Mouse (Mus musculus) lung, postnatal 0 days (tissue): ENCODE results near the gene Zfp27. TPM values are rescaled to one million over a fixed set of nuclear protein-coding genes. Genes with fewer than 3 reads are reported as not detected.
"Not testable (repeated sequence)": the region's sequence is repeated elsewhere in the genome, so short reads cannot be mapped to it uniquely, and the experiment has no call there.

ENCODE experiments used
- ATAC-seq: fragments of 200-750 bp; cut with Nextera tagmentation; 2 replicates; pipeline ENCODE4 v1.8.0; 2017; ENCODE audit warnings: moderate library complexity
- DNase-seq: peaks from one replicate; pipeline ENCODE4 v3.0.0-alpha.2; 2016; ENCODE audit warnings: low spot score
- H3K27ac ChIP-seq: fragments of 300-500 bp; sonication (generic); 2 replicates; pipeline ENCODE4 v1.5.1; 2014; ENCODE audit warnings: antibody characterized with exemption, mild to moderate bottlenecking, low read length, mixed read lengths
- H3K27me3 ChIP-seq: fragments of 300-500 bp; sonication (generic); replicated peaks from 2 replicates; pipeline ENCODE4 v1.6.1; 2014; ENCODE audit warnings: low read length, mixed read lengths; ENCODE audit not compliant: insufficient read depth
- H3K36me3 ChIP-seq: fragments of 300-500 bp; sonication (generic); 2 replicates; pipeline ENCODE4 v1.6.1; 2014; ENCODE audit warnings: low read length, mixed read lengths; ENCODE audit not compliant: insufficient read depth
- H3K4me1 ChIP-seq: fragments of 300-500 bp; sonication (generic); 2 replicates; pipeline ENCODE4 v1.6.1; 2014; ENCODE audit warnings: antibody characterized with exemption, low read depth, low read length, mixed read lengths; ENCODE audit not compliant: insufficient read depth
- H3K4me2 ChIP-seq: fragments of 300-500 bp; sonication (generic); replicated peaks from 2 replicates; pipeline ENCODE4 v1.6.1; 2014; ENCODE audit warnings: low read depth, mild to moderate bottlenecking, low read length, moderate library complexity, mixed read lengths
- H3K4me3 ChIP-seq: fragments of 300-500 bp; sonication (generic); 2 replicates; pipeline ENCODE4 v1.5.1; 2014; ENCODE audit warnings: low read depth, low read length
- H3K9ac ChIP-seq: fragments of 300-500 bp; sonication (generic); replicated peaks from 2 replicates; pipeline ENCODE4 v1.6.1; 2014; ENCODE audit warnings: low read depth, mild to moderate bottlenecking
- H3K9me3 ChIP-seq: fragments of 300-500 bp; sonication (generic); 2 replicates; pipeline ENCODE4 v1.6.1; 2016; ENCODE audit warnings: low read length, mixed read lengths
- CTCF ChIP-seq: IDR thresholded peaks from 2 replicates; pipeline ENCODE4 v1.5.1; 2016; ENCODE audit warnings: antibody characterized with exemption, mild to moderate bottlenecking
- EP300 ChIP-seq: IDR thresholded peaks from 2 replicates; pipeline ENCODE4 v1.6.1; 2016; ENCODE audit warnings: antibody characterized with exemption, mild to moderate bottlenecking, control low read depth
- WGBS: fragments of 180-500 bp; shearing (Covaris S2); extraction: QIAGEN DNeasy Blood & Tissue Kit; methylation state at CpG from one replicate; pipeline ENCODE4 v1.1.7; 2014; 5-methylcytosine and 5-hydroxymethylcytosine counted together
- polyA plus RNA-seq: library from polyadenylated mRNA; unstranded; fragments of >200 nt; fragmentation: Nextera tagmentation; extraction: Ambion mirVana; gene quantifications from 2 replicates; pipeline ENCODE4 v1.2.1, GENCODE M21; 2015

The Zfp27 gene
- polyA plus RNA-seq, 1 experiment from 2014 or later, result 5.0 TPM

DNA sequence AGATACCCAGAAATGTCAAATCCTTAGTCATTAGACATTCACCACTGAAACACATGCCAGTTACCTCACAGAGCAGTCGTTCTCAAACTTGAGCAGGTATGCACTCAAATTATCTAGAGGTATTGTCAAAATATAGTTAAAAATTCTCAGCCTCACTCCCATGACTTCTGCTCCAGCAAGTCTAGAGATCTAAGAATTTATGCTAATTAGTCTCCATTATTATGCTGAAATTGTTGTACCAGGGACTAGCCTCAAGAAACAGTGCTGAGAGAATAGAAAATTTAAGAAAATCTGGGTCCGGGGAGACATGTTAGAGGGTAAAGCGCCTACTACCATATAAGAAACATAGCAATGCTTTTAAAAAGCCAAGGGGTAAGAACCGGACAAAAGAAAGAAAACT lies 2.3 kb downstream of the Zfp27 start:
- TF ChIP-seq CTCF (no peak), EP300 (no peak)
- H3K9me3 ChIP-seq, result no peaks in the 10 kb centered on the region
- DNase-seq (no peak), ATAC-seq (no peak)
- no peak overlapping the region for H3K27ac ChIP-seq
- peaks cover 5% of the 10 kb centered on the region; the same call in 1 of the 2 replicates for H3K36me3 ChIP-seq
- no peak overlapping the region for H3K4me3 ChIP-seq
- no peaks in the 10 kb centered on the region for H3K27me3 ChIP-seq
- no peaks in the 10 kb centered on the region for H3K4me1 ChIP-seq
- H3K9ac ChIP-seq, result no peak overlapping the region
- H3K4me2 ChIP-seq, result no peak overlapping the region
- WGBS, result 95% methylated on average over 4 of the region's 4 CpGs

DNA sequence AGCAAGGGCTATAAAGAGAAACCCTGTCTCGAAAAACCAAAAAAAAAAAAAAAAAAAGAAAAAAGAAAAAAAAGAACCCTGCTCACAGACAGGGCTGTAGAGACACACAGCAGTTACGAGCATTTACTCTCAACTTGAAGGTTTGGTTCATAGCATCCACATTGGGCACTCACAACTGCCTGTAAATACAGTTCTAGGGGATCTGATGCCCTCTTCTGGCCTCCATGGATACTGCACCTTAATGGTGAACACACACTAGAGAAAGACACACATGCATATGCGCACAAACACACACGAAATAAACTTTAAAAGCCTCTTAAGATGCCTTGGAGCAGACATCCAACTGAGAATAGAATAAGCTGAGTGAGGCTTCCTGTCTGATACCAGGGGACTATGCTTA lies 8.0 kb downstream of the Zfp27 start:
- DNase-seq, result no peak
- no peak overlapping the region for H3K27ac ChIP-seq
- 95% methylated on average over 4 of the region's 4 CpGs for WGBS
- peaks cover 25% of the 10 kb centered on the region for H3K9me3 ChIP-seq
- no peaks in the 10 kb centered on the region for H3K27me3 ChIP-seq
- ATAC-seq, result no peak
- H3K4me2 ChIP-seq, result no peak overlapping the region
- no peak overlapping the region for H3K9ac ChIP-seq
- TF ChIP-seq CTCF (peak; percentile 10; the same call in 1 of the 2 replicates), EP300 (no peak)
- H3K4me1 ChIP-seq, result no peaks in the 10 kb centered on the region
- H3K36me3 ChIP-seq, result peaks cover 39% of the 10 kb centered on the region
- no peak overlapping the region for H3K4me3 ChIP-seq

DNA sequence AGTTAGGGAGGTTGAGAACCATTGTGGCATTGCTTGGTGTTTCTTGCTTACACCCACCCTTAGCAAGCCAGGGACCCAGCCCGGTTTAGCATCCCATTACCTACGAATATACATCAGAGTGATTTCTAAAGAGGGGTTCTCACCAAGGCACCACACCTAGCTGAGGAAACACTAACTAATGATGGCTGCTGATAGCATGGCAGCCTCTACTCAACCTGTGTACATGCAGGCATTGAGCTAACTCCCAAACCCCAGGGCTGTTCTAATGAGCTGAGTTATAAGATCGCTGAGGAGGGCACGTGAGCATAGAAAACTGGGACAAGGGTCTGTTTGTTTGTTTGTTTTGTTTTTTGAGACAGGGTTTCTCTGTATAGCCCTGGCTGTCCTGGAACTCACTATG lies 13.6 kb downstream of the Zfp27 start:
- no peak overlapping the region for H3K4me2 ChIP-seq
- peaks cover 31% of the 10 kb centered on the region for H3K36me3 ChIP-seq
- H3K9me3 ChIP-seq, result peaks cover 30% of the 10 kb centered on the region
- no peak overlapping the region for H3K9ac ChIP-seq
- no peak for TF ChIP-seq EP300
- TF ChIP-seq CTCF, result no peak
- DNase-seq (no peak), ATAC-seq (no peak)
- no peak overlapping the region for H3K4me3 ChIP-seq
- WGBS, result 99% methylated on average over 4 of the region's 4 CpGs
- no peaks in the 10 kb centered on the region for H3K4me1 ChIP-seq
- no peaks in the 10 kb centered on the region for H3K27me3 ChIP-seq
- no peak overlapping the region for H3K27ac ChIP-seq

DNA sequence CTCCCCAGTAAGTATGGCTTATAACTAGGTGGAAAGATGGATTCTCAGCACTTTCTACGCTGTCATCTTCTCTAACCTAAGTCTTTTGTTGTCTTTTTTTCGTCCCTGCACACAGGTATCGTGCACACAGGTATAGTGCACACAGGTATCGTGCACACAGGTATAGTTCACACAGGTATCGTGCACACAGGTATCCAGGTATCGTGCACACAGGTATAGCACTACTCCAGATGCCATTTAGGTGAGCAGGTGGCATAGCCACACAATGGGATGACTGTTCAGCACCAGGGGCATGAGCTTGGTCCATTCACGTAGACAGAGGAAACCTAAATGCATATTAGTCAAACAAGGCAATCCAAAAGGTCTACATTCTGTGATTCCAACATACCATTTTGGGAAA lies 15.9 kb downstream of the Zfp27 start:
- H3K27ac ChIP-seq, result no peak overlapping the region
- H3K9ac ChIP-seq, result no peak overlapping the region
- peaks cover 32% of the 10 kb centered on the region for H3K9me3 ChIP-seq
- H3K4me1 ChIP-seq, result no peaks in the 10 kb centered on the region
- H3K4me2 ChIP-seq, result no peak overlapping the region
- peaks cover 19% of the 10 kb centered on the region for H3K36me3 ChIP-seq
- DNase-seq, result no peak
- no peak for TF ChIP-seq EP300
- no peak for TF ChIP-seq CTCF
- no peak overlapping the region for H3K4me3 ChIP-seq
- ATAC-seq, result no peak
- H3K27me3 ChIP-seq, result no peaks in the 10 kb centered on the region
- 98% methylated on average over 7 of the region's 7 CpGs for WGBS

DNA sequence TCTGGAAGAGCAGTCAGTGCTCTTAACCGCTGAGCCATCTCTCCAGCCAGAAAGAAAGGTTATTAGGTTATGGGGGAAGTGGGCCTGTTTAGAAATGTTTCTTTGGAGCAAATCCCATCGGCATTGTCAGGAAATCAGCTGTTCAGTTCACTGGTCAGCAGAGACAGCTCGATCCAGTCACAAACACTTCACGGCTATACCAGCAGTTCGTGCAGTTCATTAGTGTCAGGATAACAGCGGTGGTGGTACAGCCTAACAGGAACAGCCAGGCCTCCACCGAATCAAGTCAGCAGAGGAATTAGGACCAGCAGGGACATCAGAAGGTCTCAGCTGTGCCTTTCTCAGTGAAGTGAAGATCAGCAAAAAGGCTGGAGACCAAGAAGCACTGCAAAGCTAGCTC lies 25.5 kb downstream of the Zfp27 start:
- no peak overlapping the region for H3K4me3 ChIP-seq
- no peak for ATAC-seq
- H3K9me3 ChIP-seq, result peaks cover 3% of the 10 kb centered on the region; the same call in 1 of the 2 replicates
- no peak overlapping the region for H3K27ac ChIP-seq
- H3K36me3 ChIP-seq, result peaks cover under 1% of the 10 kb centered on the region; the same call in 1 of the 2 replicates
- peak; percentile 26 for DNase-seq
- H3K4me1 ChIP-seq, result no peaks in the 10 kb centered on the region
- no peak overlapping the region for H3K9ac ChIP-seq
- no peak overlapping the region for H3K4me2 ChIP-seq
- H3K27me3 ChIP-seq, result no peaks in the 10 kb centered on the region
- WGBS, result 46% methylated on average over 7 of the region's 7 CpGs
- no peak for TF ChIP-seq EP300
- no peak for TF ChIP-seq CTCF

DNA sequence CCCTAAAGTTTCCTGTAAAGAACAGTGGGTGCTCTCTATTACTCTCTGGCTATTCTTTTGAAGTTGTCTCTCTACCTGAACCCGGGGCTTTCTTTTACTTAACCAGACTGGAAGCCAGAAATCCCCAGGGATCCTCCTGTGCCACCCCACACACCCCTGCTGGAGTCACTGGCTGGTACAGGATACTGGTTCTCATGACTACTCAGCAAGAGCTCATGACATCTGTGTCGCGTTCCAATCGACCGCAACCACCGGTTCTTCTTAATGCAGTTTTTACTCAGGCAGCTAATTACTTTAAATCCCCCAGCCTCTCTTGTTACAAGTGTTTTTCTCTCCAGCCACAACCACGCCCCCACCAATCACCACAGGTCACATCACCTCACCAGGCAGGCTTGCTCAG lies 26.3 kb downstream of the Zfp27 start:
- no peak overlapping the region for H3K4me3 ChIP-seq
- TF ChIP-seq CTCF, result no peak
- no peak for TF ChIP-seq EP300
- ATAC-seq, result no peak
- 75% methylated on average over 7 of the region's 7 CpGs for WGBS
- H3K27ac ChIP-seq, result no peak overlapping the region
- H3K4me2 ChIP-seq, result no peak overlapping the region
- no peaks in the 10 kb centered on the region for H3K4me1 ChIP-seq
- peaks cover 10% of the 10 kb centered on the region for H3K9me3 ChIP-seq
- no peak for DNase-seq
- H3K27me3 ChIP-seq, result no peaks in the 10 kb centered on the region
- peaks cover 9% of the 10 kb centered on the region; the same call in 1 of the 2 replicates for H3K36me3 ChIP-seq
- H3K9ac ChIP-seq, result no peak overlapping the region

DNA sequence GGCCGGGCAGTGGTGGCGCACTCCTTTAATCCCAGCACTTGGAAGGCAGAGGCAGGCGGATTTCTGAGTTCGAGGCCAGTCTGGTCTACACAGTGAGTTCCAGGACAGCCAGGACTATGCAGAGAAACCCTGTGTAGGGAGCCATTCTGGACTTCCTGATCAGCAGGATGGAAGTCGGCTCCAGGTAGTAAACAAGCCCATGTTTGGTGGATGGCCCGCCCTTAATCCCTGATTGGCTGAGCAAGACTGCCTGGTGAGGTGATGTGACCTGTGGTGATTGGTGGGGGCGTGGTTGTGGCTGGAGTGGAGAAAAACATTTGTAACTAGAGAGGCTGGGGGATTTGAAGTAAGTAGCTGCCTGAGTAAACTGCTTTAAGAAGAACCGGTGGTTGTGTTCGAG lies 28.8 kb downstream of the Zfp27 start:
- H3K9me3 ChIP-seq, result peaks cover 19% of the 10 kb centered on the region
- not testable (repeated sequence) for H3K27me3 ChIP-seq, ATAC-seq

More for the DNA sequence above, 28.8 kb downstream of the Zfp27 start:
- H3K4me3 ChIP-seq, H3K4me2 ChIP-seq, H3K9ac ChIP-seq, H3K27ac ChIP-seq, DNase-seq, H3K4me1 ChIP-seq: not testable (repeated sequence)
- 88% methylated on average over 9 of the region's 9 CpGs for WGBS
- H3K36me3 ChIP-seq, result peaks cover 18% of the 10 kb centered on the region; the same call in 1 of the 2 replicates
